Mouse (Mus musculus) ES-E14 (cell line): Measurements from ENCODE around the gene A930033H14Rik. TPM values are rescaled to one million over a fixed set of nuclear protein-coding genes. Genes with fewer than 3 reads are reported as not detected.

Experiments
- DNase-seq: peaks from one replicate; pipeline ENCODE4 v3.0.0-alpha.2; 2013; ENCODE audit warnings: low read depth, low spot score
- H3K27ac ChIP-seq: 2 replicates; pipeline ENCODE4 v1.5.1; 2012; ENCODE audit warnings: low read depth, mild to moderate bottlenecking, low read length, moderate library complexity, mixed read lengths; ENCODE audit not compliant: poor library complexity, insufficient read depth, severe bottlenecking
- H3K36me3 ChIP-seq: 2 replicates; pipeline ENCODE4 v1.6.1; 2012; ENCODE audit warnings: mild to moderate bottlenecking, low read length, moderate library complexity, mixed read lengths; ENCODE audit not compliant: control insufficient read depth, poor library complexity, insufficient read depth, severe bottlenecking
- H3K4me1 ChIP-seq, 2 experiments: fragments of 150-350 bp in 1 of 2; sonication (generic) in 1 of 2; 2 replicates each; pipeline ENCODE4 v1.6.1; 2012; ENCODE audit warnings: low read length in 2 of 2, mild to moderate bottlenecking in 1 of 2, mixed read lengths in 1 of 2; ENCODE audit not compliant: control insufficient read depth in 2 of 2, insufficient read depth in 2 of 2, poor library complexity in 1 of 2
- H3K4me3 ChIP-seq, 2 experiments: fragments of 150-350 bp in 1 of 2; sonication (generic) in 1 of 2; 2 replicates each; pipeline ENCODE4 v1.5.1; 2012; ENCODE audit warnings: low read length in 2 of 2, low read depth in 1 of 2, mild to moderate bottlenecking in 1 of 2, mixed read lengths in 1 of 2; ENCODE audit not compliant: insufficient read depth in 1 of 2, poor library complexity in 1 of 2, severe bottlenecking in 1 of 2
- H3K9ac ChIP-seq: 2 replicates; pipeline ENCODE4 v1.6.1; 2012; ENCODE audit warnings: low read depth, mild to moderate bottlenecking, low read length, mixed read lengths; ENCODE audit not compliant: poor library complexity, insufficient read depth, severe bottlenecking
- H3K9me3 ChIP-seq: fragments of 150-350 bp; sonication (generic); 2 replicates; pipeline ENCODE4 v1.6.1; 2012; ENCODE audit warnings: low read depth, mild to moderate bottlenecking, low read length; ENCODE audit not compliant: control insufficient read depth, insufficient read depth
- CHD2 ChIP-seq: IDR thresholded peaks from 2 replicates; pipeline ENCODE4 v1.6.1; 2014; ENCODE audit warnings: mild to moderate bottlenecking, low read depth, low read length, inconsistent platforms
- HCFC1 ChIP-seq: IDR thresholded peaks from 2 replicates; pipeline ENCODE4 v1.6.1; 2012; ENCODE audit warnings: low read length, inconsistent platforms, borderline replicate concordance; ENCODE audit not compliant: insufficient read depth
- MAFK ChIP-seq: IDR thresholded peaks from 2 replicates; pipeline ENCODE4 v1.6.1; 2014; ENCODE audit warnings: mild to moderate bottlenecking, low read depth, low read length, inconsistent platforms; ENCODE audit not compliant: insufficient read depth
- ZC3H11A ChIP-seq: IDR thresholded peaks from 2 replicates; pipeline ENCODE4 v1.6.1; 2012; ENCODE audit warnings: low read depth, mild to moderate bottlenecking, inconsistent platforms, low read length, borderline replicate concordance
- ZNF384 ChIP-seq: IDR thresholded peaks from 2 replicates; pipeline ENCODE4 v1.6.1; 2012; ENCODE audit warnings: low read depth, low read length, inconsistent platforms
- in situ Hi-C, 2 experiments: fragments of 600-800 bp; cut with MboI; formaldehyde crosslinking; loops; one replicate each; pipeline ENCODE4 v1.15.1; 2025; ENCODE audit warnings: low sequenced_read_pairs in 2 of 2, inconsistent platforms in 1 of 2; ENCODE audit not compliant: unreplicated experiment in 2 of 2
- total RNA-seq: library from RNA; depleted of rRNA; stranded (reverse); fragments of 300-350 nt; gene quantifications from 2 replicates; pipeline ENCODE4 v1.2.3, GENCODE M21; 2012

Gene A930033H14Rik
- total RNA-seq, 1 experiment = 0.45 TPM

DNA sequence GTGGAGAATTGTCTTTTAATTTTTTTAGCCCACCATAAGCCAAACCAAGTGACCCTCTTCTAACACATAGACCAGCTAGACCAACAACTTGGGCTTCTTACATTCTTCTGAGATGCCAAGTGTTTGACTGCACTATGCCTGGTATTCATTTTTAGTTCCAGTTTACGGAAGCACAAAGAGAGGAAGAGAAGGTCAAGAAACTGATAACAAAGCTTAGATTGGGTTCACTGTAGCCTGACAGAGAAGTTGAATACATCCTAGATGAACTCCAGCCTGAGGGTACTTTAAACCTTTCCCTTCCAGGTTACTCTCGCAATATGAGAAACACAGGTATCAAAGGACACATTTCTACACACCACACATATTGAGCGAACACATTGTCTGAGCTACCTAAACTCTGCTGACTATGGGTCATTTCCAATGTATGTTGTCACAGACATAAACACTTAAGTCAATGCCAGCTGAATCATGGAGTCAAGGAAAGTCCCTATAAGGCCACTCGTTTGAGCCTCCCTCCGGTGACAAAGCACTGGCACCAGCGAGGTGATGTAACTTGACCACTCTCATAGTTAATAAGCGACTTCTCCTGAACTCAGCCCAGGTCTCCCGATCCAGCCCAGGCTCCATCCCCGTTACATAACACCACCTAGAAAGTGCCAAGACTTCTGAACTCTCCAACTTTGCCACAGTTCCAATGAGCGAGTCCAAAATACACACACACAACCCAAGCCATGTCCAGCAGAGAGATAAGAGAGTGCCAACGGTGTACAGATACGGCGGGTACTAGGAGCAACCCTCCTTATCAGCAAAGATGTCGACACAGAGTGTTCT lies 5.8 kb upstream of the A930033H14Rik start:
- no peaks in the 10 kb centered on the region; a peak in 1 of 4 replicates for H3K4me1 ChIP-seq
- H3K9me3 ChIP-seq = no peaks in the 10 kb centered on the region

DNA sequence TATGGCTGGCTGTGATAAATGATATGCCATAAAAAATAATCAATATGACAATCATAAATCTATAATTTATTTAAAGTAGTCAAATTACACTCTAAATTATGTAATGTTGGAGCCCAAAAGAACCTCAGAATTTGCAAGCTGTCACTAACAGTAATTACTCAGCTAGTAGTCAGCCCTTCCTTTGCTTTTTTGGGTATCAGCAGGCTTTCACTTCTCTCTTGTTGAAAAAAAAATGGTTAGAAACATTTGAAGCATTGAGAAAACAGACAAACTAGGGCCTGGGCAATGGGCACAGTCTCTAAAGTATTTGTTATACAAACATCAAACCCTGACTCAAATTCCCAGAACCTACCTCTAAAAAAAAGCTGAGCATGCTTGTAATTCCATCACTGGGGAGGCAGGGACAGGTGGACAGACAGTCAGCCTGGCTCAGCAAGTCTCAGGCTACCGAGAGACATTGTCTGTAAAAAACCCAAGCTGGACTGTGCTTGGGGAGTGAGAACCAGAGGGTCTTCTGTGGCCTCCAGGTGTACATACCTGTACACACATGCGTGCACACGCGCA lies 4.3 kb upstream of the A930033H14Rik start:
- Histone ChIP-seq H3K4me1 (no peaks in the 10 kb centered on the region; a peak in 1 of 4 replicates), H3K9ac (no peak overlapping the region), H3K27ac (no peak overlapping the region), H3K4me3 (no peak overlapping the region), H3K36me3 (no peaks in the 10 kb centered on the region), H3K9me3 (no peaks in the 10 kb centered on the region)
- in situ Hi-C loops = no loop called here
- no peak for TF ChIP-seq HCFC1
- no peak for TF ChIP-seq CHD2
- no peak for TF ChIP-seq ZC3H11A
- TF ChIP-seq ZNF384 = no peak
- no peak for TF ChIP-seq MAFK
- no peak for DNase-seq

More for the DNA sequence above, 5.8 kb upstream of the A930033H14Rik start:
- Histone ChIP-seq H3K36me3 (no peaks in the 10 kb centered on the region), H3K9ac (no peak overlapping the region), H3K27ac (no peak overlapping the region), H3K4me3 (no peak overlapping the region)
- in situ Hi-C loops = no loop called here
- no peak for DNase-seq
- no peak for TF ChIP-seq MAFK

- peak overlapping the region; percentile 56 to 73; a peak in 3 of 4 replicates for H3K4me3 ChIP-seq
- DNase-seq = no peak
- H3K9ac ChIP-seq = no peak overlapping the region
- H3K27ac ChIP-seq = no peak overlapping the region
- TF ChIP-seq HCFC1 (no peak), ZNF384 (no peak), MAFK (no peak), ZC3H11A (no peak), CHD2 (no peak)
- H3K36me3 ChIP-seq = no peaks in the 10 kb centered on the region
- peaks cover 0 to 2% of the 10 kb centered on the region in 2 experiments; a peak in 1 of 4 replicates for H3K4me1 ChIP-seq
- no peaks in the 10 kb centered on the region for H3K9me3 ChIP-seq
- in situ Hi-C loops = no loop called here
These were observed 1.1 kb upstream of the A930033H14Rik start for GRCm38 (mm10) chr10:69213986-69214385.

GRCm38 (mm10) chr10:69213451-69213877 lies 566 bp upstream of the A930033H14Rik start:
- in situ Hi-C loops = no loop called here
- no peaks in the 10 kb centered on the region for H3K9me3 ChIP-seq
- no peak for TF ChIP-seq HCFC1
- TF ChIP-seq CHD2 = no peak
- no peak for TF ChIP-seq ZC3H11A
- TF ChIP-seq ZNF384 = no peak
- TF ChIP-seq MAFK = no peak
- H3K4me1 ChIP-seq = peaks cover 0 to 2% of the 10 kb centered on the region in 2 experiments; a peak in 1 of 4 replicates
- peak overlapping the region; percentile 43 for H3K9ac ChIP-seq
- H3K27ac ChIP-seq = no peak overlapping the region
- no peaks in the 10 kb centered on the region for H3K36me3 ChIP-seq
- no peak for DNase-seq
- peak overlapping the region; percentile 56 to 73 for H3K4me3 ChIP-seq
